Mouse (Mus musculus): ENCODE measurements around the gene Gm5861. TPM values are rescaled to one million over a fixed set of nuclear protein-coding genes. Genes with fewer than 3 reads are reported as not detected.

The Gm5861 gene
- not detected in 2 replicates for total RNA-seq (2023)

GRCm38 (mm10) chr5:11182772-11183171, at the start of gene Gm5861:
TSS of gene Gm5861 (plus strand) at chr5:11183072.

Other genes with a start within 250 kb of the Gm5861 start
- gene Gm8871, start 235.3 kb upstream of the Gm5861 start, total RNA-seq (2023), result not detected in 2 replicates
- gene Gm8857, start 235.3 kb upstream of the Gm5861 start, total RNA-seq (2023), result not detected in 2 replicates
- gene Gm8879, start 55.4 kb upstream of the Gm5861 start, total RNA-seq (2023), result not detected in 2 replicates
- gene Gm8890, start 73.0 kb downstream of the Gm5861 start, total RNA-seq (2023), result not detected in 2 replicates
- not detected in 2 replicates for gene Speer1, start 158.4 kb downstream of the Gm5861 start, total RNA-seq (2023)
- gene Gm8897, start 233.3 kb downstream of the Gm5861 start, total RNA-seq (2023), result not detected in 2 replicates